Mouse (Mus musculus) heart, postnatal 10 days (tissue): Measurements from ENCODE around the gene Thap8. TPM values are rescaled to one million over a fixed set of nuclear protein-coding genes. Genes with fewer than 3 reads are reported as not detected.

Experiments
- total RNA-seq, 2 experiments: library from RNA; stranded (reverse); gene quantifications; 2 replicates each; pipeline ENCODE4 v1.2.3; 2021

Thap8 gene
- total RNA-seq, 2 experiments from 2014 or later, result 0.20 to 0.26 TPM

Other genes with a start within 250 kb of the Thap8 start
- gene Zfp14, start 228.7 kb upstream of the Thap8 start, total RNA-seq, result 1 to 10 TPM; 1.6 to 2.6 TPM
- gene Zfp82, start 207.2 kb upstream of the Thap8 start, total RNA-seq, result 1 to 10 TPM in 1 of 2 experiments, under 1 TPM in 1; 0.98 to 1.1 TPM
- gene Gm26920, start 189.7 kb upstream of the Thap8 start, total RNA-seq, result under 1 TPM in 1 of 2 experiments, not detected in 1; 0.62 TPM
- 1 to 10 TPM; 1.3 to 2.3 TPM for gene Zfp566, start 189.6 kb upstream of the Thap8 start, total RNA-seq
- 10 to 100 TPM; 44.8 to 53.3 TPM for gene Zfp260, start 185.3 kb upstream of the Thap8 start, total RNA-seq
- gene Zfp382, start 158.2 kb upstream of the Thap8 start, total RNA-seq, result 1 to 10 TPM; 4.5 to 6.5 TPM
- 10 to 100 TPM; 39.0 to 42.5 TPM for gene Zfp146, start 110.3 kb upstream of the Thap8 start, total RNA-seq
- 1,000 to 10,000 TPM; 1,192 to 1,277 TPM for gene Cox7a1, start 96.0 kb upstream of the Thap8 start, total RNA-seq
- 100 to 1,000 TPM; 303 to 326 TPM for gene Capns1, start 81.3 kb upstream of the Thap8 start, total RNA-seq
- 10 to 100 TPM; 55.5 to 60.7 TPM for gene Polr2i, start 48.1 kb upstream of the Thap8 start, total RNA-seq
- 10 to 100 TPM; 68.5 to 76.1 TPM for gene Tbcb, start 47.8 kb upstream of the Thap8 start, total RNA-seq
- not detected for gene Ovol3, start 44.4 kb upstream of the Thap8 start, total RNA-seq
- gene Wdr62, start 325 bp downstream of the Thap8 start, total RNA-seq, result 1 to 10 TPM; 5.4 to 5.7 TPM
- 10 to 100 TPM; 14.0 TPM for gene Clip3, start 11.6 kb downstream of the Thap8 start, total RNA-seq
- 10 to 100 TPM; 26.0 to 27.4 TPM for gene Alkbh6, start 28.6 kb downstream of the Thap8 start, total RNA-seq
- under 1 TPM; 0.86 to 0.87 TPM for gene Syne4, start 34.7 kb downstream of the Thap8 start, total RNA-seq
- gene E130208F15Rik, start 41.6 kb downstream of the Thap8 start, total RNA-seq, result 1 to 10 TPM in 1 of 2 experiments, under 1 TPM in 1; 0.87 to 1.0 TPM
- 10 to 100 TPM; 15.1 to 15.8 TPM for gene Sdhaf1, start 43.8 kb downstream of the Thap8 start, total RNA-seq
- gene Lrfn3, start 82.7 kb downstream of the Thap8 start, total RNA-seq, result 1 to 10 TPM; 1.7 TPM
- 10 to 100 TPM; 12.9 to 16.5 TPM for gene Tyrobp, start 133.7 kb downstream of the Thap8 start, total RNA-seq
- 1 to 10 TPM in 1 of 2 experiments, under 1 TPM in 1; 0.92 to 1.8 TPM for gene Hcst, start 139.8 kb downstream of the Thap8 start, total RNA-seq
- under 1 TPM; 0.29 to 0.45 TPM for gene Nfkbid, start 141.6 kb downstream of the Thap8 start, total RNA-seq
- gene Aplp1, start 165.4 kb downstream of the Thap8 start, total RNA-seq, result 1 to 10 TPM; 4.1 to 6.2 TPM
- gene Kirrel2, start 177.6 kb downstream of the Thap8 start, total RNA-seq, result under 1 TPM; 0.07 to 0.17 TPM
- not detected for gene Nphs1, start 178.2 kb downstream of the Thap8 start, total RNA-seq
- gene Prodh2, start 213.5 kb downstream of the Thap8 start, total RNA-seq, result not detected